Mouse (Mus musculus) MN1 (cell line): Measurements from ENCODE around the gene Fau.
A peak's percentile ranks its signal among the peaks of the same experiment; 100 is the strongest.

Source experiments
- DNase-seq: peaks from one replicate; pipeline ENCODE4 v3.0.0-alpha.2; 2016; ENCODE audit warnings: low spot score

Gene Fau

DNA sequence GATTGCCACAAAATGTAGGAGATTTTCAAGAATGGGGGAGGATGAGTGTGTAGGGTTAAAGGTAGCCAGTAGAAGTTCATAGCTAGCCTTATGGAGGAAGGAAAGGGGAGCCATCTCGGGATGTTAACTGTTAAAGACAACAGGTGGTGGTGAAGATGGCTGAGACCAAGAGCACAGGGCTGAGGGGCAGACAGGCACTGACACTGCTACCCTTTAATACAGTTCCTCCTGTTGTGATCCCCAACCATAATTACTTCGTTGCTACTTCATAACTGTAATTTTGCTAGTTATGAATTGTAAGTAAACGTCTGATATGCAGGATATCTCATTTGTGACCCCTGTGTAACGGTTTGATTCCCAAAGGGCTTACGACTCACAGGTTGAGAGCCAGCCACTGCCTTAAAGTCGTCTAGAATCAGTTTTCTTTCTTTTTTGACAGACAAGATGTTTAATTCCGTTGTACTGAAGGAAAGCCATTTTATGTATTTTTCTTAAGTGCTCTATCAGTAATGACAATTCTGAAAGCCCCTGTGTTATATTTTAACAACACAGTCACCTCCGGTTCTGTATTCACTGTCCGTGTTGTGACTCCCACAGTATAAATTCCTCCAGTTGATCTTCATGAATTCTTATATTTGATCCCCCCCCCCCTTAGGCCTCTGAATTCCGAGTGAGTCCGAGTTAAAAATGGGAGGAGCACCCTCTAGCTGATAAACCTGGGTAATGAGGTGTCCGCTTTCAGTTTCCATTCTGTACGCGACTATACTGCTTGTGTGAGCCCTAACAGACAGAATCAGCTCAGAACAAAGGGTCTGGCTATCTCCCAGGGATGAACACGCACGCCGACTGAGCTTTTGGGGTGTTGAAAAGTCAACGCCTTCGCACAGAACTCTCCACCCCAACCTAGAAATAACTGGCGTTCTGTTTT, 12.0 kb upstream of the Fau start:
- DNase-seq = no peak

- peak; percentile 97 for DNase-seq
Observed at GRCm38 (mm10) chr19:6046294-6047153, 11.1 kb upstream of the Fau start, which contains the start of gene Syvn1. TSS of gene Syvn1 (plus strand) at chr19:6046576.

DNA sequence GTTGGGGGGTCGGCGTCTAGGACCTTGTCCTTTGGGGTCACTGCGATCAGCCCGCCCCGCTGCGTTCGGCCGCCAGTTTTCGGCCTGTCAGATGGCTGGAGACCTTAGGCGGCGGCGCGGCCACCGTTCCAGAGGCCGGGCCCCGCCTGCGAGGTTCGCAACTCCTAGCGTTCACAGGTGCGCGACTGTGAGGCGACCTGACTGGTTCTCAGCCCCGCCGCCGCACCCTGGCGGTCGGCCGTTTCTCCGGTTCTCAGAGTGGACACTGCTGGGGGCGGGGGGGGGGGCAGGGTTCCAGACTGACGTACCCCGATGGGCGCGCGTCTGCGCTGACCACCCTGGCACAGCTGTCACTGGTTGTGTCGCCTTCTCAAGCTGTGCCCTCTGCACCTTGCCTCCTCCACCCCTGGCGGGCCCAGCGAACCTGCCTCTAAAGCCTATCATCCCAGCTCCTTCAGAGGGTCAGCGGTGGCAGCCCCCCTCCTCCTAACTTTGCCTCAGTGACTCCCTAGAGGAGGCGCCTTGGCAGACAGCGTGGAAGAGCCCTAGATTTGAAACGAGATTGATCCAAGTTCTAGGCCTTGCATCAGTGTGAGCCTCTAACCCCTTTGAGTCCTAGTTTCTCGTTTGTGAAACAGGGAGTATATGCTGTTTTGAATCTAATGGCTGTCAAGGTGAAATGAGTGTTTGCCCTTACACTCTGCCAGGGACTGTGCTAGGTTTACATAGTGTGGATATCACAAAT, 10.3 kb upstream of the Fau start:
- DNase-seq = peak; percentile 61

- no peak for DNase-seq
Observed at GRCm38 (mm10) chr19:6047899-6048166, 9.8 kb upstream of the Fau start.

GRCm38 (mm10) chr19:6048681-6049410, 8.8 kb upstream of the Fau start:
- no peak for DNase-seq

GRCm38 (mm10) chr19:6052516-6052915, 5.1 kb upstream of the Fau start:
- no peak for DNase-seq

DNA sequence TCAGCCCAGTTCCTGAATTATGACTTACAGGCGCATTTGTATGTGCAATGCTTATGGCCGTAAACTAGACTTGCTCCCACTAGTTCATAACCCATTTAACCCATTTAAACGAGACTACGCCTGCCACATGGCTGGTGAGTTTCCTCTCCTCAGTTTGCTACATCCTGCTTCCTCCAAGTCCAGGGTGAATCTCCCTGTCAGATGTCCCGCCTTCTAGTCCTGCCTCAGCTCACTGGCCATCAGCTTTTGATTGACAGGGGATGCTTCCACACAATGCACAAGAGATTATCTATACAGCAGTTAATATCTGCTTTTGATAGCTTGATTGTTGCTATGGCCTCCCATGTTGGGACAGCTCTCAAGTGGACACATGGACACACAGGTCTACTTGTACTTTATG, 3.3 kb upstream of the Fau start:
- peak; percentile 52 for DNase-seq

GRCm38 (mm10) chr19:6056696-6057095, 948 bp upstream of the Fau start:
- DNase-seq = no peak

DNA sequence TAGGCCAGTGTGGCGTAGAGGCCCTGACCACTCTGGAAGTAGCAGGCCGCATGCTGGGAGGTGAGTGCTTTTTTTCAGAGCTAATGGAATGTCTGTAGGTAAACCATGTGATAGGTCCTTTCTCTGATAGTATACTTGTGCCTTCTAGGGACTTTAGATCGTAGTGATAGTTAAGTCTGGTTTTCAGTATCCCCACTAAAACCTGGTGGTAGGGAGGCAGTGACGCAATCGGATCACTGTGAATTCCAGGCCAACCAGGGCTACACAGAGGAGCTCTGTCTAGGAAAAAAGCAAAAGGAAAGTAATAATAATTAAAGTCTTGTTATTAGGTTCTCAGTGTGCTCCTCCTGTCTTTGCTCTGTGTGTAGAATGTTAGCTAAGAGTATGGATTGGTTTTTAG, 869 bp downstream of the Fau start:
- peak; percentile 51 for DNase-seq

GRCm38 (mm10) chr19:6058966-6059365, 1.3 kb downstream of the Fau start:
- DNase-seq = no peak

DNA sequence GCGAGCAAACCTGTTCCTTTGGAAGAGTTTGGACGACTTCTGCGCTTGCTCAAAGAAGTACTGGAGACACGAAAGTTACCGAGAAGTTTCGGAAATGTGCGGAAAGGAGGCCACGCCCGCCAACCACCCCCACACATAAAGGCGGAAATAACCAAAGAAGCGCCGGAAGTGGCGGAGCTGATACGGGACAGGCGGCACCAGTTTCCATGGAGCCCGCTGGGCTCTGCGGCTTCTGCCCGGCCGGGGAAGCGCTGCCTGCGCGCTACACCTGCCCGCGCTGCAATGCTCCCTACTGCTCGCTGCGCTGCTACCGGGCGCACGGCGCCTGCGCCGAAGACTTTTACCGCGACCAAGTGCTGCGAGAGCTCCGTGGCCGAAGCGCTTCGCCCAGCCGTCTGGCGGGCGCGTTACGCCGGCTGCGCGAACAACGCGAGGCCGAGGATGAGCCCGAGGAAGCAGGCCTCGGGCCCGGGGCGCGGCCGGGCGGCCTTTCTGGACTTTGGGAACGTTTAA, 3.4 kb downstream of the Fau start, which contains the start of gene Znhit2:
Gene Znhit2 (plus strand): TSS at position 172 of the 513 bp plus-strand sequence.
- peak; percentile 97 for DNase-seq

DNA sequence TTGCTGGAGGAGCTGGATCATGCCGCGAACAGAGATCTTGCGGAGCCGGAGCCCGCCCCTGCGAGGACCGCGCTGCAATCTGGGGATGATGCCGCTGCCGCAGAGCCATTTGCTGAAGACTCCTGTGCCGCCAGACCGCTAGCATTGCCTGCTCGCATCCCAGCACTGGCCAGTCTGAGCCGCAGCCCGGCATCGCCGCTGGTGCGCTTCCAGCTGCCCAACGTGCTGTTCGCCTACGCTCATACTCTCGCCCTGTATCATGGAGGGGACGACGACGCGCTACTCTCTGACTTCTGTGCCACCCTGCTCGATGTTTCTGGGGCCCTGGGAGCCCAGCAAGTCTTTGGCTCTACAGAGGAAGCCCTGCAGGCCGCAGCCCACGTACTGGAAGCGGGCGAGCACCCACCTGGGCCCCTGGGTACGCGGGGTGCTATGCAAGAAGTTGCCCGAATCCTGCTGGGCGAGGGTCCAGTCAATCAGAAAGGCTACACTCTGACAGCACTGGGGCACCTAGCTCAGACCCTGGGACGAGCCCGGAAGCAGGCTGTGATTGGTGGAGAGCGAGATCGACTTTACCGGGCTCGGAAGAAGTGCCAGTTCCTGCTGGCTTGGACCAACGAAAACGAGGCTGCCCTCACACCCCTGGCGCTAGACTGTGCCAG, 4.1 kb downstream of the Fau start:
- DNase-seq = peak; percentile 66

DNA sequence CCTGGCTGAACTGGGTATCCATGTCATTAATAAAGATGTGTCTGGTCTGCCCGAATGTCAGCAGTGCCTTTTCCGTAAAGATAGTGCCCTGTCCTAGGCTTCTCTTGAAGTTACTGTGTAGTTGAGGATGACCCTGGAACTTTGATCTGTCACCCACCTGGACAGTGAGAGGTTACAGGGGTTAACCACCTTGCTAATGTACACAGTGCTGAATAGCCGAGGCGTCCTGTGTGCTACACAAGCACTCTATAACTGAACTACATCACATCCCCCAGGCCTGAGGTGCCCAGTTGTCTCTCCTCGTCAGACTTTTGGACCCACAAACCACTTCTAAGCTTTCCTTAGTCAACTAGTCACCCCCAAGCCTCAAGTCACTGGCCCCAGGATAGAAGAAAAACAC, 4.8 kb downstream of the Fau start:
- DNase-seq = no peak

- DNase-seq = no peak
Observed at GRCm38 (mm10) chr19:6063081-6063480, 5.4 kb downstream of the Fau start.

DNA sequence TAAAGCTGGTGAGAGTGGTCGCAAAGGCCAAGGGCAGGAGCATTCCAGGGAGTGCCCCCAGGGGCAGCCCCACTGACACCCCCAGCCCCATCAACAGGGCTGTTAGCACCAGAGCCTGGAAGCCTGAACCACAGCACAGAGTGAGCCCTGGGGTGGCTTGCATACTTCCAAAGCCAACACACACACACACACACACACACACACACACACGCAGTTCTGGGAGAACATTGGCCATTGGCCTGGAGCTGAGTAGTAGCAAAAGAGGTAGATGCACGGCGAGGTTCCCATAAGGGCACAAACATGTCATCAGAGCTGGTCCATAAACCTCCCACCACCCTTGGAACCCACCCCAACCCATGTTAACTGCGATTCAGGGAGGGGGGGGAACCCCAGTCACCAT, 8.9 kb downstream of the Fau start:
- DNase-seq = no peak

- peak; percentile 90 for DNase-seq
Observed at GRCm38 (mm10) chr19:6067011-6067723, 9.5 kb downstream of the Fau start.

GRCm38 (mm10) chr19:6067724-6068415, 10.2 kb downstream of the Fau start, which contains the start of gene Tm7sf2:
TSS of gene Tm7sf2 (minus strand) at chr19:6068373.
- peak; percentile 91 for DNase-seq

DNA sequence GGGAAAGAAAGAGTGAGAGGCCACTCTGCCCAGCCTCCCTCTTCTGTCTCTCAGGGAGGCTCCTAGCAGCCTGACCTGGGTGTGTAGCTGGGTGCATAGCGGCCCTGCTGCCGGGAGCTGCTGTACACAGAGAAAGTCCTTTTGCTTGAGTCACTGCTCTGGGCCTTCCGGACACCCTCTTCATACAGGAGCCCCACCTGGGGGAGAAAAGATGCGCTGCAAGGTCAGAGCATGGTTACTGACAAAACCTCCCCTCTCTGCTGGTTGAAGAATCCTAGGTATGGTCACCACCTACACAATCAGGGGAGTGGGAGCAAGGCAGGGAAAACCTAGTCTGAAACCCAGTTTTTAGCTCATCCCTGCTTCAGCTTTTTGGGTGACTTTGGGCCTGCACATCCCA, 11.3 kb downstream of the Fau start:
- peak; percentile 72 for DNase-seq

GRCm38 (mm10) chr19:6069851-6070250, 12.2 kb downstream of the Fau start:
- no peak for DNase-seq
